Mouse (Mus musculus) Patski (cell line): ENCODE data around the gene Dclk1. TPM values are rescaled to one million over a fixed set of nuclear protein-coding genes. Genes with fewer than 3 reads are reported as not detected.
A peak's percentile ranks its signal among the peaks of the same experiment; 100 is the strongest.

Experiments used
- ATAC-seq: fragments of 100-300 bp; one replicate; pipeline ENCODE4 v1.8.0; 2021
- CTCF ChIA-PET: fragments of 350-600 bp; sonication (Branson Sonifier 250); formaldehyde crosslinking; loops from one replicate; lab custom pipeline; 2022; ENCODE audit warnings: inconsistent platforms; lab: Charles Lee
- POLR2A ChIA-PET: fragments of 350-600 bp; sonication (Branson Sonifier 250); formaldehyde crosslinking; loops from one replicate; lab custom pipeline; 2022; ENCODE audit warnings: antibody characterized with exemption, inconsistent platforms; lab: Charles Lee
- DNase-seq: peaks from one replicate; pipeline ENCODE4 v3.0.0-alpha.2; 2011; ENCODE audit warnings: low read depth, low spot score
- H3K27me3 ChIP-seq: fragments of 371-371 bp; one replicate; pipeline ENCODE4 v1.5.1; 2021
- CTCF ChIP-seq: fragments of 100-300 bp; IDR thresholded peaks from one replicate; pipeline ENCODE4 v1.5.1; 2021
- in situ Hi-C: fragments of 300-500 bp; cut with MboI; formaldehyde crosslinking; loops from 3 replicates; pipeline ENCODE4 v1.11.1; 2018; ENCODE audit warnings: low pct_unique_long_range_greater_than_20kb, mixed read lengths
- polyA plus RNA-seq: library from polyadenylated mRNA; unstranded; gene quantifications from one replicate; pipeline ENCODE4 v1.2.3, GENCODE M21; 2021

Gene Dclk1
- polyA plus RNA-seq, 1 experiment from 2014 or later = 16.7 TPM

- peak; percentile 19 for ATAC-seq
Measured at GRCm38 (mm10) chr3:55535591-55536200, 293.5 kb downstream of the Dclk1 start.

GRCm38 (mm10) chr3:55536901-55537300 lies 294.7 kb downstream of the Dclk1 start:
- DNase-seq = no peak
- no peaks in the 10 kb centered on the region for H3K27me3 ChIP-seq
- POLR2A ChIA-PET = no interaction called here
- TF ChIP-seq CTCF = no peak
- CTCF ChIA-PET = interaction anchor here (1.7 kb wide), 1 partner anchor 17 kb away, joined by 5 read pairs; no protein-coding TSS in a partner anchor
- peak; percentile 60 for ATAC-seq
- in situ Hi-C loops = no loop called here

More at GRCm38 (mm10) chr3:55535591-55536200, 293.5 kb downstream of the Dclk1 start:
- no peaks in the 10 kb centered on the region for H3K27me3 ChIP-seq
- no peak for DNase-seq
- no peak for TF ChIP-seq CTCF
- in situ Hi-C loops = no loop called here
- CTCF ChIA-PET = interaction anchor here (0.9 to 1.7 kb wide), 2 partner anchors 15 to 23 kb away, joined by 3 to 5 read pairs; no protein-coding TSS in a partner anchor
- POLR2A ChIA-PET = no interaction called here

GRCm38 (mm10) chr3:55537714-55538113 lies 295.6 kb downstream of the Dclk1 start:
- ChIA-PET CTCF (interaction anchor here (1.4 kb wide), 1 partner anchor 10 kb away, joined by 4 read pairs; no protein-coding TSS in a partner anchor), POLR2A (no interaction called here)
- no peaks in the 10 kb centered on the region for H3K27me3 ChIP-seq
- in situ Hi-C loops = no loop called here
- no peak for DNase-seq
- no peak for ATAC-seq
- TF ChIP-seq CTCF = no peak

- no peaks in the 10 kb centered on the region for H3K27me3 ChIP-seq
- TF ChIP-seq CTCF = no peak
- POLR2A ChIA-PET = no interaction called here
- DNase-seq (no peak), ATAC-seq (no peak)
- in situ Hi-C loops = no loop called here
- CTCF ChIA-PET = interaction anchor here (1.1 to 2.1 kb wide), 4 partner anchors 8 to 121 kb away, joined by 3 to 5 read pairs (median 4); no protein-coding TSS in a partner anchor
Measured at GRCm38 (mm10) chr3:55539400-55539799, 297.2 kb downstream of the Dclk1 start.

GRCm38 (mm10) chr3:55539811-55540293 lies 297.7 kb downstream of the Dclk1 start:
- H3K27me3 ChIP-seq = no peaks in the 10 kb centered on the region
- TF ChIP-seq CTCF = no peak

DNA sequence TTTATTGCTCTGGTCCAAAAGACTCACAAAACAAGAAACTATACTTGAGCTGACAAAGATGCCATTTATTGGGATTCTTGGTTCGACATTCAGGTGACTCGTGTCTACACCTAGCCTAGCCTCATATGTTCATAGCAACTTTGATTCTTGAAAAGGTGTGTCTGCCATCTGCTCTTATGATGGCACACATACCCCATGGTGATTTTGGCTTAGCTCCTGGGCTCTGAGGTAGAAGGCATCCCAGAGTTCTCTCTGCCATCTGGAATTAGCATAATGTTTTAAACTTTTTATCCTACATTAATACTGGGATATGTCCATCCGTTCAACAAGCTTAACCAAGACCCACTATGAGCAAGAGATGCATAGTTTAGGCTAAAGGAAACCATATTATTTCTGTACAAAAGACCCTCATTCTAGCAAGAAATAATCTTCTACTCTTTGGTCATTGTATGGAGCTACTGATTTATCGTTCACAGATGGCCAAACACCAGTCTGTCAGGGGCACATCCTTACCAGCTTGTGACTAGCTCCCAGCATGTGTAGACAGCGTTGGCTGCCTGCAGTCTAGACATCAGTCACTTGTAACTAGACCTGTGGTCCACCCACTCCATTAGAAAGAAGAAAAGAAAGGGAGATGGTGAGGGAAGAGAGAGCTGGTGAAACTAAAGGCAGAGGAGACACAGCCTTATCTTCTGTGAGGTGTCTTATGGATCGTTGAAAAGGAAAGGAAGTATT lies 298.4 kb downstream of the Dclk1 start:
- no peak for DNase-seq
- CTCF ChIA-PET = interaction anchor here (0.7 to 1.3 kb wide), 4 partner anchors 14 to 27 kb away, joined by 3 to 4 read pairs (median 3); no protein-coding TSS in a partner anchor
- no peak for TF ChIP-seq CTCF
- ATAC-seq = no peak
- in situ Hi-C loops = no loop called here
- H3K27me3 ChIP-seq = no peaks in the 10 kb centered on the region
- POLR2A ChIA-PET = interaction anchor here (0.5 kb wide), 1 partner anchor 395 kb away, joined by 3 read pairs; no protein-coding TSS in a partner anchor

More at GRCm38 (mm10) chr3:55539811-55540293, 297.7 kb downstream of the Dclk1 start:
- in situ Hi-C loops = no loop called here
- CTCF ChIA-PET = interaction anchor here (1.1 to 2.1 kb wide), 4 partner anchors 10 to 121 kb away, joined by 3 to 5 read pairs (median 3); no protein-coding TSS in a partner anchor
- DNase-seq = no peak
- ATAC-seq = no peak
- POLR2A ChIA-PET = interaction anchor here (0.5 kb wide), 1 partner anchor 395 kb away, joined by 3 read pairs; no protein-coding TSS in a partner anchor

GRCm38 (mm10) chr3:55541799-55542198 lies 299.6 kb downstream of the Dclk1 start:
- no peak for ATAC-seq
- H3K27me3 ChIP-seq = no peaks in the 10 kb centered on the region
- no peak for TF ChIP-seq CTCF
- no peak for DNase-seq
- in situ Hi-C loops = no loop called here
- CTCF ChIA-PET = no interaction called here
- POLR2A ChIA-PET = no interaction called here

DNA sequence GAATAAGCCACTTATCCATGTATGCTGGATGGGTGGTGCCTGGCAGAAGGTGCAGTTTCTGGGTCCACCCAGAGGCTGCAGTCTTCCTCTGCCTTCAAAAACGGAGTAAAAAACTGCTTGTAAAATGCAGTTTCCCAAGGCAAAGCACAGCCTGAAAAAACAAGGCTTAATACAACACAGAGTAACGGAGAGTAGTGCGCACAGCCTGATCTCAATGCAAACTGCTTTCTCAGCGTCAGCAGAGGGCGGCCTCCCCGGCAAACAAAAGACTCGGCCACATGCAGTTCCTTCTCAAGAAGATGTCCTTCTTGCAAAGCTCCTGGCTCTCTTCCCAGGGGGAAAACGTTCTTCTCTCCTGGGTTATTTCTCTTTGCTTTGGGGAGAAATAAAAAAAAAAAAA lies 300.1 kb downstream of the Dclk1 start:
- in situ Hi-C loops = no loop called here
- no peak for TF ChIP-seq CTCF
- DNase-seq = no peak
- ATAC-seq = no peak
- ChIA-PET CTCF (no interaction called here), POLR2A (no interaction called here)
- no peaks in the 10 kb centered on the region for H3K27me3 ChIP-seq

DNA sequence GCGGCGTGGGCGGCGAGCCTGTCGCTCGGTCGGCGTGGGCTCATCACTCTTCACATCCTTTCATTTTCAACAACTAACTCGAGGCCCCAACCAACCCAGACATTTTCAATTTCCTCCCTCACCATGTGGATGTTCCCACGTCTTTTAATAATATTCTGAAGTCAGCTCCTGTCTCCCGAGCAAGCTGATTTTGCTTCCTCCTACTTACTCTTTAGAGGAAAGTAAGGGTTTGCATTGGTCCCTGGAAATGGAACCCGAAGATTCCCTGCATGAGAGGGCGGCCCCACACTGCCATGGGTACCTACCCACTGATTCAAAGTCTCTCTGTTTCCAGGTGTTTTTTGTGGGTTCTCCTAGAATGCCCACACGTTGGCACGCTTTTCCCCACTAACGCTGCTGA lies 300.8 kb downstream of the Dclk1 start:
- DNase-seq = no peak
- no peak for TF ChIP-seq CTCF
- POLR2A ChIA-PET = no interaction called here
- in situ Hi-C loops = no loop called here
- no peak for ATAC-seq
- H3K27me3 ChIP-seq = no peaks in the 10 kb centered on the region
- CTCF ChIA-PET = no interaction called here

DNA sequence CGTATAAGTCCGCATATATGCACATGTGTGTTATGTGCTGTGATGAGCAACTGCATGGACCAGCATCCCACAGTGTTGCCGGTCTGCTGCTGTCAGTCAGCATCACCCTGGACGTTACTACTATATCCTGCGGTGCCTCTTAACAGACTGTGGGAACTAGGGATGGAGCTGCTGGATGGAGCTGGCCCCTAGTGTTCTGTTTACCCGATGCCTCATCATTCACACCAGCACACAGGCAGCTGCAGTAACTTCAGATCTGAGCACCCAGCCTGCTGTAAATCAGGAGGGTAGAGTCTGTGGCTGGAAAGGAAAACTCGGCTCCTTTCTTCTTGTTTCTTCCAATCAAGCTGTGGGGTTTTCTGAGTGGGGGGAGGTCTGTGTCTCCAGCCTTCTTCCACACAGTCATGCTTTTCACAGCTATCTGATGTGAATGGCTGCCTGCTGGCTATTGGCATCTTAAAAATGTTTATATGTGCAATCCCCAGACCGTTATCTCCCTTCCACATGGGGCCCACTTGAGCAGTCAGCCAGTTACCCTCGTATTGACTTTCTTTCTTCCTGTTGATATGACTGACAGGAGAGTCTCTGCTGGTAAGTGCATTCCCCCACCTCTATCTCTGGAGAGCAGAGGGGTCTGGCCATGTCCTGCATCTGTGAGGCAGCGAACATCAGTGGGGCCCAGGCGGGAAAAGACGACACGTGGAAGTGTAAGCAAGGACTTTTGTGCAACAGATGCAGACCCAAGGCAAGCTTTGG lies 301.9 kb downstream of the Dclk1 start:
- ChIA-PET POLR2A (no interaction called here), CTCF (no interaction called here)
- TF ChIP-seq CTCF = no peak
- H3K27me3 ChIP-seq = no peaks in the 10 kb centered on the region
- in situ Hi-C loops = no loop called here
- ATAC-seq = no peak
- no peak for DNase-seq
